Mouse (Mus musculus): Measurements from ENCODE around the gene Ispd.

Ispd gene

GRCm38 (mm10) chr12:36713866-36714662 lies 332.8 kb downstream of the Ispd start:
- ATAC-seq (ENCODE audit: low TSS enrichment) = peak; percentile 76

- no peak for ATAC-seq (ENCODE audit: low TSS enrichment)
Measured at GRCm38 (mm10) chr12:36717526-36717925, 336.3 kb downstream of the Ispd start.

- no peak for ATAC-seq (ENCODE audit: low TSS enrichment)
Measured at GRCm38 (mm10) chr12:36718417-36718816, 337.2 kb downstream of the Ispd start.

- no peak for ATAC-seq (ENCODE audit: low TSS enrichment)
Measured at GRCm38 (mm10) chr12:36719074-36719473, 337.8 kb downstream of the Ispd start.

- ATAC-seq (ENCODE audit: low TSS enrichment) = no peak
Measured at GRCm38 (mm10) chr12:36720779-36721178, 339.5 kb downstream of the Ispd start.

GRCm38 (mm10) chr12:36721223-36721622 lies 340.0 kb downstream of the Ispd start:
- no peak for ATAC-seq (ENCODE audit: low TSS enrichment)

GRCm38 (mm10) chr12:36722754-36723153 lies 341.5 kb downstream of the Ispd start:
- no peak for ATAC-seq (ENCODE audit: low TSS enrichment)

GRCm38 (mm10) chr12:36723302-36723701 lies 342.1 kb downstream of the Ispd start:
- ATAC-seq (ENCODE audit: low TSS enrichment) = no peak

GRCm38 (mm10) chr12:36724297-36724696 lies 343.0 kb downstream of the Ispd start:
- no peak for ATAC-seq (ENCODE audit: low TSS enrichment)

- ATAC-seq (ENCODE audit: low TSS enrichment) = no peak
Measured at GRCm38 (mm10) chr12:36725250-36725649, 344.0 kb downstream of the Ispd start.

GRCm38 (mm10) chr12:36726026-36726425 lies 344.8 kb downstream of the Ispd start:
- ATAC-seq (ENCODE audit: low TSS enrichment) = no peak

- ATAC-seq (ENCODE audit: low TSS enrichment) = no peak
Measured at GRCm38 (mm10) chr12:36733673-36734371, 352.6 kb downstream of the Ispd start.

All from frontal cortex, adult (tissue).